Mouse (Mus musculus) T-helper 17 cell (primary cell): Measurements from ENCODE around the gene Hif1an.

Source experiments
- in situ Hi-C, 2 experiments: fragments of 300-600 bp; cut with MboI, MseI; formaldehyde crosslinking; loops; 1 replicate in 1 of 2; 2 replicates in 1 of 2; pipeline ENCODE4 v1.15.1; 2025; ENCODE audit warnings: high pct_unique_total_duplicates in 2 of 2

The Hif1an gene

DNA sequence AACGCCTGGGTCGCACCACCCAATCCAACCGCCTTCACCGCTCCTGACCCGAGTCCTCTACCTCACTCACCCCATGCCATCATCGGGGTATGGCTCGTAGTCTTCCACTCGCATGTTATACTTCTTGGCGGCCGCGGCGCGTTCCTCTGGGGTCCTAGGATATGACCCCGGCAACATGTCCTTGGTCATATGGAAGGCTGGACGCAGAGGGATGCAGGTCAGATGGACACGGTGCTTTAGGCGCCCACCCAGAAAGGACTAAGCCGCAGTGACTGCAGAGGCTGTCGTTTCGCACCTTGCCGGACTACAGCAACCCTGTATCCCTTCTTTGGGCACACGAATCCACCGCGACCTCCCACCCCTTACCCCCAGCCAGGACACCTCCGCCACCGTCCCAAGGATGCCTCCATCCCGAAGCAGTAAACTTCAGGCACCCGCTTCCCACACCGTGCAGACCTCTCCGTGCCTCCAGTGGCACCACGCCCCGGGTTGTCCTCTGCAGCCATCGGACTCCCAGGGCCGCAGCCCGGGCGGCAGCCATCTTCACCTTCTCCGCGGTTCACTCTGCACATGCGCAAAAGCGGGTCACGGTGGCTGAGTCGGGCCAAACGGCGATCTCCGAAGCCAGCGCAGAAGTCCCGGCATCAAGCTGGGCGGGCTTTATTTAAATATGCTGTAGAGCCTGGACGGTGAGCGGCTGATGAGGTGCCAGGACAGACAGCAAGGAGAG lies 7.6 kb upstream of the Hif1an start, which contains the start of gene Ndufb8:
Gene Ndufb8 (minus strand): TSS at position 580 of the 730 bp plus-strand sequence.
- in situ Hi-C loops, result loop anchor here in 1 of 2 experiments (25.0 kb wide), 1 partner anchor 1043 kb away; the partner anchor contains the start of gene Got1

DNA sequence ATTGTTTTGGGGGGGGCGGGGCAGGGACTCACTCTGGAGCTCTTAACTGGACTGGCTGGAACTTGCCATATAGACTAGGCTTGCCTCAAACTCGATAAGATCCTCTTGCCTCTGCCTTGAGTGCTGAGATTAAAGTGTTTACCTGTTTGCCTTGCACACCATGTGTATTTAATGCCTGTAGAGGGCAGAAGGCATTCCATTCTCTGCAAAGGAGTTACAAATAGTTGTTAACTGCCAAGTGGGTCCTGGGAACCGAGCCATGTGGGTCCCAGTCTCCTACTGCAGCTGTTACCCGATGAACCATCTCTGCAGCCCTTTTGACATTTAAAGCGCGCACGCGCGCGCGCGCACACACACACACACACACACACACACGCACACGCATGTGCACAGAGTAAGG lies 1.4 kb downstream of the Hif1an start:
- in situ Hi-C loops, result loop anchor here in 1 of 2 experiments (25.0 kb wide), 1 partner anchor 1052 kb away; the partner anchor contains the start of gene Got1

DNA sequence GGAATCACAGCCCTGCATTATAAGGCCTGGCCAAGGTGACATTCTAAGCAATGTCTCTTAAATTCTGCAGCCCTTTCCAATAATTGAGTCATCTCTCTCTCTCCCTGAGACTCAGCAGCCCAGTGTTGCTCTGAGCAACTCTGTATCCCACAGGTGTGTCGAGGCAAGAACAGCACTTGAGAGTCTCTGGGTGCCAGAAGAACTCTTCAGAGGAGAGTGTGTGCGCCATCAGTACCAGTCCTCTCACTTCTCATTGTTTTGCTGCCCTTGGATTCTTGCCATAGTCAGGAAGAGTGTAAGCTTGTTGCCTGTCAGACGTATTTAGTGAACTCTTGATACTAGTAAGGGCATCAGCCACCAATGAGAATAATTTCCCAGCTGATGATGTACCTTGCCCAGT lies 5.1 kb downstream of the Hif1an start:
- in situ Hi-C loops, result loop anchor here in 1 of 2 experiments (25.0 kb wide), 1 partner anchor 1055 kb away; the partner anchor contains the start of gene Got1

DNA sequence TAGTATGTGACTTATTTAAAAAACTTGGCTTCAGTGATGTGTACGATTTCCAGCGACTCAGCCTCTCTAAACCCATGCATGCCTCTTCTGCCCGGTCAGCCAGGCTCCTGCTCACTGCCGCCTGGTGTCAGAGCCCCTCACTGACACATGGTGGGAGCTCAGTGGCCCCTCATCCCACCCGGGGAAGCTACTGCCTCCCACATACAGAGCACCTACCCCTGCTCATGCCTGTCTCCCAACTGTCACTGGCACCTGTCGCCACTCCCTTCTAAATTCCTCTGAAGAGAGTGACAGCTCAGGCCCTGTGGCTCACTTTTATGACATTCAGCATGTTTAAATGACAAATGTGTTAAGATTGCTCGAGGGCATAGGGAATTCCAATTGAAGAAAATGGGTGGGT lies 13.6 kb downstream of the Hif1an start:
- in situ Hi-C loops, result loop anchor here in 1 of 2 experiments (25.0 kb wide), 1 partner anchor 186 kb away; the partner anchor contains the start of gene Pax2

DNA sequence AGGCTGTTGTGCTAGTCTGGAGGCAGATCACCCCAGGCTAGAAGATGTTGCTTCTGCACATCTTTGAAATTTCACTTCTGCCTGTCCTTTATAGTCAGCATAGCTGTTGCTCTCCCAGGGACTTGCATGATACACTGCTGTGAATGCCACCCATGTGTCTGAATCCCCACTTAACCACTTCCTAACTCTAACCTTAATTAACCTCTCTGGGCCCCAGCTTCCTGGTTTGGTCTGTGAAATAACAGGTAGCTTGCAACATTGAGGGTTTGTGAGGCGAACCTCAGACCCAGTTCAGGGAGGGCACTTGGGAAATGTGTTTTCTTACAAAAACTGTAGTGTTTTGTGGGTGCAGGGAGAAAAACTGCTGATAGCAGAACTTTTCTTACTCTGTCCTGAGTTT lies 15.4 kb downstream of the Hif1an start:
- in situ Hi-C loops, result loop anchor here in 1 of 2 experiments (25.0 kb wide), 1 partner anchor 184 kb away; the partner anchor contains the start of gene Pax2

DNA sequence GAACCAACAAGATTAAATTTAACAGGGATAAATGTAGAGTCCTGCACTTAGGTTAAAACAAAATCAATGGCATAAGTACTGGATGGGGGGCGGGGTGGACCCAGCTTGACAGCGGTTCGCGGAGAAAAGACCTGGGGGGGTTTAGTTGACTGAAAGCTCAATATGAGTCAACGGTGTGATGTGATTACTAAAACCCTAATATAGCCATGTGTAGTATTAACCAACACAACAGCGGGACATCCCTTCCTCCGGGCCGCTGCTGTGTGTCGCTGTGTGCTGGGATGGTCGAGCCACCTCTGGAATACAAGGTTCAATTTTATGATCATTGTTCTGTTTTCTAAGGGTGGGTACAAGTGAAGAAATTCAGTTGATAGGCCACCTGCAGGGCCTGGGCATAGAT lies 19.5 kb downstream of the Hif1an start:
- in situ Hi-C loops, result loop anchor here (5.0 to 25.0 kb wide), 4 partner anchors 160 to 310 kb away; partner anchors contain the start of gene Pax2 (in 1 of the 2)

DNA sequence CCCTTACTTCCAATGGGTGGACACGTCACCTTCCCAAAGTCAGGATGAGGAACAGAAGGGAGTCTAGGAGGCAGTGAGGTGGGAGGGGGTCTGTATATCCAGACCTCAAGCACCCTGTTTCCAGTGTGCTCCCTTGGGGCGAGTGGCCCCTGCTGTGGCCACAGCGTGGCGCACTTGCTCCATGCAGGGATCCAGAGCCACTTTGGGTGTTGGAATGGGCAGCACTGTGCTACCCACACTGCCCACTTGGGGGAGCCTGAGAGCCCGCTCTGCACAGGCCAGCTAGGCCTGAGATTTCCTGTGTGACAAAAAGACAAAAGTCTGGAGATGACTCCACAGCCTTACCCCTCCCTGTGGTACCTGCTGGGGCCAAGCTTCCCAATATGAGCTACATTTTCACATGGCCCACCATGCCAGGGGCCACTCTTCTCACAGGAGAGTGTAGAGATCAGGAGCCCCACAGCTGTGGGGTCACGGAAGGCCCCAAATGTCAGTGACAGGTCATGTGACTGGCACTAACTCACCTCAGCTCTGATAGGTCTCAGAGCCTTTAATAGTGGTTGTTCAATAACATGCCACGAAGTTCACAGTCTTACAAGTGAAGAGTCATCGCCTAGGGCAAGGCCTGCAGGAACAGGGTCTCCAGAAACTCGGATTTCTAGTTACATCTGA lies 20.1 kb downstream of the Hif1an start:
- in situ Hi-C loops, result loop anchor here (5.0 to 25.0 kb wide), 4 partner anchors 160 to 310 kb away; partner anchors contain the start of gene Pax2 (in 1 of the 2)

DNA sequence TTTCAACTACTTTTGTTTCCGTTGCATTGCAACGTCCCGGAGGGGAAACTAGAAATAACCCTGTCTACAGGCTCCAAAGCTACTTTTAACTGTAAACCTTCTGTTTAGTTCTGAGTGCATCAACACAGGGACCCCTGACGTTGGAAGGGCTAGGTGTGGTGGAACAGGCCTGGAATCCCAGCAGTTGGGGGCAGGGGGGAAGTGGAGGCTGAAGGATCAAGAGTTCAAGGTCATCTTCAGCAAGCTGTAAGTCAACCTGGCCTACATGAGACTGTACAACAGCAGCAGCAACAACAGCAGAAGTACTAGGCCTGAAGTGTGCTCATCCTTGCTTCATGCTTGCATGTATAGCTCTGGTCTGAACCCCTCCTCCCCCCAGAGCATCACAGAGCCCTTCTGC lies 25.4 kb downstream of the Hif1an start:
- in situ Hi-C loops, result loop anchor here in 1 of 2 experiments (25.0 kb wide), 1 partner anchor 174 kb away; the partner anchor contains the start of gene Pax2

DNA sequence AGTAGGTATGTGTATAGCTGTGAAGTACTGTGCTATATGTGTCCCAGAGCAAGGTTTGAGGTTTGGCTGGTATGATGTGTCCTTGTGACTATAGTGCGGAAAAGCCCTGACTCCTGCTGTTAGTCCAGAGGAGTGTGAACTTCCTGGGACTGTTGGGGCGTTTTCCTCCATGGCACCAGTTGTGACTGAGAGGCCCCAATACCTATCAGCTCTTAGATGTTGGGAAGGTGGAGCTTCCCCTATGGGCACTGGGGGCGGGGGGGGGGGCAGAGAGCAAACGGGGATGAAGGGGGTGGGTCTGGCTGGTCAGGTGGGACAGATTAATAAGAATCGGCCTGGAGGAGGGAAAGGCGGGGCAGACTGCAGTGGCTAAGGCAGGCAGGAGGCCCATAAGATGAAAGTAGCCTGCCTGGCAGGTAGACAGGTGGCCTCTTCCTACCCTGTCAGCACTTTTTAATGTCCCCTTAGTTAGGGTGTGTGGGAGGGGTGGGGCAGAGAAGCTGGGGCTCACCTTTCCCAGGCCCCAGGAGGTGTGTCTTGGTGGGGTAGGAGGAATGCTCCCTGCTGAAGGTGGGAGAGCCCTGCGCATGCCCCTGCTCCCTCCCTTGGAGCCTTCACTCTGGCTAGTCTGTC lies 27.1 kb downstream of the Hif1an start:
- in situ Hi-C loops, result loop anchor here in 1 of 2 experiments (25.0 kb wide), 1 partner anchor 173 kb away; the partner anchor contains the start of gene Pax2

DNA sequence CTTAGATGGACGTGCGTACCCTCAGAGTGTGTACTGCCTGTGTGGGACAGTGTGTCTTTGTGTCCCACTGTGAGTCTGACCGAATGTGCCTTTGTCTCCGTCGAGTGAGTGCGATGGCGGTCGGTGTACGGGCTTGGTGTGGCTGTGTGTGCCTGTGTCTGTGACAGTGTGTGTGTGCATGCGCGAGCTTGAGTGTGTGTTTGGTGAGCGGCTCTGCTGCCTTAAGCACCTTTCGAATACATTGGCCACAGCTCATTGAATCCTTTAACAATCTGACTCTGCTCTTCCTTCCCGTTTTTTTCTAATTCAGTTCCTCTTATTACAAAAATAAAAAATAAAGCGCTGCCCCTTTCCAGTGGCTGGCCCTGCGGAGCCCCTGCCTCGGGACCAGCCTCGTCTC lies 28.3 kb downstream of the Hif1an start:
- in situ Hi-C loops, result loop anchor here in 1 of 2 experiments (25.0 kb wide), 1 partner anchor 171 kb away; the partner anchor contains the start of gene Pax2

DNA sequence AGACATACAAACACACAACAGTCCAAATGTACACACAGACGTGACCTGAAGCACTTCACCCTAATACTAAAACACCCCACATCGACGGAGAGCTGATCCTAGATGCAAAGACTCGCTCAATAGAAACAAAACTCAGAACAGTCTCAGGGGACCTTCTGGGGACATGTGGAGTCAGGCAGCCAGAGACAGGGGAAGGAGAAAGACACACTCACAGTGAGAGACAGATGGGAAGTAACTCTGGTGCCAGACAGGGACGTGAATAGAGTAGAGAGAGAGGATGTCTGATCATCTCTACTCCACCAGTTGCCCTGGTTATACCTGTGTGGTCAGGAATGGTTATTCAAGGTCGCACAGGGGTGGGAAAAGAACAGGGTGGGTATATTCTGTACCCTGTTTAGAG lies 29.0 kb downstream of the Hif1an start:
- in situ Hi-C loops, result loop anchor here in 1 of 2 experiments (25.0 kb wide), 1 partner anchor 171 kb away; the partner anchor contains the start of gene Pax2

DNA sequence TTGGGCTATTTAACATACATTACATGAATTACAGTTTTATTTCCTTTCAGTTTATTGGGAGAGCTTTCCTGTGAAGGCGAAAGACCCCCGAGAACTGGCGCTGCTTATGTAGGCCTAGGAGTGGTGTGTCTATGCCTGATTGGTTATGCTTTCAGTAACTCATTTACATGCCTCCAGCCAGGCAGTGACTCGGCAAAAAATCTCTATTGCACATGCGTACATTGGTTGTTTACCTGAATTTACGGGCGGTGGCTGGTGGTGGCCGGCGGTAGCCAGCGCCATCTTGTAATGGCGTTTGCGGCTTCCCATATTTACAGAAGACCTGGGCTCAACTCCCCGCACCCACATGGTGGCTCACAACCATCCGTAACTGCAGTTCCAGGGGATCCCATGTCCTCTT lies 31.5 kb downstream of the Hif1an start:
- in situ Hi-C loops, result loop anchor here in 1 of 2 experiments (25.0 kb wide), 1 partner anchor 168 kb away; the partner anchor contains the start of gene Pax2

DNA sequence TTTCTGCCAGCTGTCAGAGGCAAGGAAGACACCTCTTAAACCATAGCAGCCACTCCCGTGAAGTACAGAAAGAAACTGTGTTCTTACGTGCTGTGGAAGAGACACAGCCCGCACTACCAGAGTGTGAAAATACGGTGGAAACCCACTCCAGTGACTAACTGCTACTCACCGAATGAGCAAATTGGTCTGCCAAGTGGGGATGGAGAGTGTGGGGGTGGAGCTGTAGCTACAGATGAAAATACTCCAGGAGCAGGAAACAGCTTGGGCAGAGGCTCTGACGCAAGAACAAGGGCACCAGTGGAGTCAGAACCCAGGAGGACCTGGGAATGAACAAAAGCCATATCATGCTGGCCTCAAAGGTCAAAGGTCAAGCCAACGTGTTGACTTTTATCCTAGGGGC lies 55.5 kb downstream of the Hif1an start:
- in situ Hi-C loops, result no loop called here
